Mouse (Mus musculus): ENCODE measurements around the gene Gm21985.
A peak's percentile ranks its signal among the peaks of the same experiment; 100 is the strongest.

Gm21985 gene

GRCm38 (mm10) chr2:112328069-112328777 is 62.1 kb downstream of the Gm21985 start:
- DNase-seq (ENCODE audit: low read depth, low spot score), result no peak

GRCm38 (mm10) chr2:112332051-112332898 is 66.2 kb downstream of the Gm21985 start:
- no peak for DNase-seq (ENCODE audit: low read depth, low spot score)

DNA sequence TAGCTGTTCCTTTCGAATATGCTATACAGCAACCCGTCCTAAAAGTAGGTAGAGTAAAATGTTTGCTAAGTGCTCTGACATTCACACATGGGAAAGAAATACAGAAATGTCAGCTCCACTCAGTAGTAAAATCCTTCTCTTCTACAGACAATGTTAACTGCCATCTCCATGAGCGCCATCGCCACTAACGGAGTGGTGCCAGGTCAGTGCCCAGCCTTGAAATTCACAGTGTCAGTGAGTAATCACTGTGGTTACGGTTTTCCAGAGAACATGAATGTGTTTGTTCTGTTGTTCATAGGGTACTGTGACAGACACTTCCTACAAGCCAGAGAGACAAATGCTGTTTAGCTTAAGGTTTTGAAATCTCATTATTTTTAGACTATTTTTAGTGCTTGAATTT is 71.1 kb downstream of the Gm21985 start:
- no peak for DNase-seq (ENCODE audit: low read depth, low spot score)

- DNase-seq (ENCODE audit: low read depth, low spot score), result no peak
Observed at GRCm38 (mm10) chr2:112339736-112340135, 73.6 kb downstream of the Gm21985 start.

DNA sequence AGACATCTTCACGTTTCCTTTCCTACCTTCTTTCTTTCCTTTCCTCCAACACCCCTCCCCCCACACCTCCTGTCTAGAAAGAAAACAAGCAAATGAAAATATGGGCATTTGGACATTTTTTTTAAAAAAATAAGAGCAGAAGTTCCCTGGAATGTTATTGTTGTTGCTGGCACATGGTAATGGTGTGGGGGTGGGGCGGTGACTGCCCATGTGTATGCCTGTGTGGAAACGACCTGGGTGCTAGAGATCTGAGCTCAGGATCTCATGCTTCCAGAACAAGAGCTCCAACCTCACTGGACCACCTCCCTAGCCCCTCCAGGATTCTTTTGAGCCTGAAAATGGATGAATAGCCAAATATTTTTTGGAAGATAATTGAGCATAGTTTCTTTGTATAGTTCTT is 75.0 kb downstream of the Gm21985 start:
- DNase-seq (ENCODE audit: low read depth, low spot score), result no peak

- DNase-seq (ENCODE audit: low read depth, low spot score), result no peak
Observed at GRCm38 (mm10) chr2:112348246-112348645, 82.1 kb downstream of the Gm21985 start.

DNA sequence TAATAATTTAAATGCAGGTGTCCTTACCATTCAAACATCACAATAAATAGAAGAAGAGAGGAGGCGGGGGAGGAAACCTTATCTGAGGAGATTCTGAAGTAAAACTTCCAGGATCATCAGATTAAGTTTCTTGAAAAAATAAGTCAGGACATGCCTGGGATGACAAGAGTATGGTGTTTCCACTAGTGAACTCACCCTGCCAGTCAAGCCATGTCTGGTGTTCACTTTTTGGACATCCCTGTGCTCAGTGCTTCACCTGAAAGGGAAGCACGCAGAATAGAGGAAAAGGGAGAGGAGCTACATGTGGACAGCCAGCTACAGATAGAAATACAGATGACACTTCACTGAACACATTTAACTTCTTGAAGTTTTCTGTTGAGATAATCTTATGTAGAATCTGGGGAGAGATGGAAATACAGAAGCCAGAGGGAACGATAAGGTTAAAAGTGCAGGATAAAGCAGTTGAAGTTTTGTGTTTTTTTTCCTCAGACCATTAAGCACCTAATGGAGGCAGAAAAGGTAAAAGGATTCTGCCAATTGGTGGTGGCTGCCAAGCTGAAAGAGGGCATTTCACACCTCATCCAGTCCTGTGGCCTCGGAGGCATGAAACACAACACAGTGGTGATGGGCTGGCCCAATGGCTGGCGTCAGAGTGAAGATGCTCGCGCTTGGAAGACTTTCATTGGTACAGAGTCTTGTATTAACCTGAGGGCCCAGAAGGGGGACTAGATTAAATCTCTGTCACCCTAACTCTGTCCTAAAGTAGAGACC is 87.8 kb downstream of the Gm21985 start:
- no peak for DNase-seq (ENCODE audit: low read depth, low spot score)

GRCm38 (mm10) chr2:112359611-112360010 is 93.5 kb downstream of the Gm21985 start:
- no peak for DNase-seq (ENCODE audit: low read depth, low spot score)

GRCm38 (mm10) chr2:112360012-112360780 is 94.1 kb downstream of the Gm21985 start:
- DNase-seq (ENCODE audit: low read depth, low spot score), result no peak

GRCm38 (mm10) chr2:112360781-112361169 is 94.7 kb downstream of the Gm21985 start:
- DNase-seq (ENCODE audit: low read depth, low spot score), result no peak

GRCm38 (mm10) chr2:112367222-112367621 is 101.1 kb downstream of the Gm21985 start:
- DNase-seq (ENCODE audit: low read depth, low spot score), result no peak

DNA sequence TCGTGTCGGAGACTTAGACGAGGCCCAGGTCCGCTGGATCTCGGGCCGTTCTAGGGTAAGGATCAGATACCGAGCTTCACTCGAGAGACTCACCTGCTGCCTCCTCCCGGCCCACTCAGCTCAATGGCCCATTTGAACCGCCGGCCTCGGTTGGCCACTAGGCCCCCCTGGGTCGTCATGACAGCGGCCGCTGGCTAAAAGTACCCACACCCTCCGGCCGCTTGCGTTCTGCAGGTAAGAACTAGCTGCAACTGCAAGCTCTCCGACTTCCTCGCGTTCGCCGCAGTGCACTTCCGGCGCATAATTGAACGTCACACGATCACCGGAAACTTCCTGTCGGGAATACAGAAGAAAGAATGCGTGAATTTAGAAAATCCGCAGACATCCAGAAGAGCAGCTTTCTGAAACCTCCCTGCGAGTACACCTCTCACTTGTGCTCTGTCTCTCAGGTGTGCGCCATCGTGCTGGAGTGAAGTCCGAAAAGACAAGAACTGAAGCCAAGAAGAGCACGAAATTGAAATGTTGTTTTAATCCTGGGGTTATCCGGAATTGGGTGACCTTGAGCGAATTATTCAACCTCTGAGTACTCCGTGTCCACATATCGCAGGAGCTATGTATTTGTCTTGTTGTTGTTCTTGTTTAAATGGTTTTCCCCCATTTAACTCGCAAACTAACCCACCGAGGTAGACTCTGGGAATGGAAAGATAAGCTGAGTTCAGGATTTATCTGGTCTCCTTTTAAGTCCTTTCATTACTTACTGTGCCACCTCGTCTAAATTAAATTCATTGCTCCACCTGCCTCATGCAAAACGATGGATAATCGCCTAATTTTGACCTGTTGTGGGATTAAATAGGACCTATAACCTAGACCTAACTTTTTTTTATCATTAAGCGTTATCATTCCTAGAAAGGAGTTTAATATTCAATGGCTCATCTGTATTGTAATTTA is 101.9 kb downstream of the Gm21985 start, which contains the start of gene Emc4:
Emc4 (minus strand) TSS at position 302 of the 948 bp plus-strand sequence.
- peak; percentile 94 for DNase-seq (ENCODE audit: low read depth, low spot score)

DNA sequence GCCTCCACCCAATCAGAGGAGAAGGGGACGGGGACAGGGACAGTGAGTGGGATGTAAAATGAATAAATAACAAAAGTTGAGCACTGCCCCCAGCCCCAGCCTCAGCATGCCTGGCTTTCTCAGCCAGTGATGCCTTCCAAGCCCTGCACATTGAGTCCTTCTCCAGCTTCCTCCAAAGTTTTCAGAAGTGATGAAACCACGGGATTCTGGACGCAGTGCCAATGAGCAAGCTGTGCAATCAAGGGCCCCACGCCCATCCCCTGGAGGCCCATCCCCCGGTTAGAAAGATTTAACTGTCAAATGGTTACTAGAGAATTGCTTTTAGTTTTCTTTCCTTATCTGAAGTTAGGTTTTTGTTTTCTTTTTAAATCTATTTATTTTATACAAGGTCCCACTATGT is 103.8 kb downstream of the Gm21985 start:
- DNase-seq (ENCODE audit: low read depth, low spot score), result no peak

GRCm38 (mm10) chr2:112373141-112373540 is 107.0 kb downstream of the Gm21985 start:
- no peak for DNase-seq (ENCODE audit: low read depth, low spot score)

GRCm38 (mm10) chr2:112374610-112375009 is 108.5 kb downstream of the Gm21985 start:
- no peak for DNase-seq (ENCODE audit: low read depth, low spot score)

- peak; percentile 91 for DNase-seq (ENCODE audit: low read depth, low spot score)
Observed at GRCm38 (mm10) chr2:112378973-112379898, 113.1 kb downstream of the Gm21985 start, which contains the start of gene Katnbl1. TSS of gene Katnbl1 (plus strand) at chr2:112379211.

- DNase-seq (ENCODE audit: low read depth, low spot score), result no peak
Observed at GRCm38 (mm10) chr2:112380131-112380530, 114.0 kb downstream of the Gm21985 start.

- DNase-seq (ENCODE audit: low read depth, low spot score), result no peak
Observed at GRCm38 (mm10) chr2:112381219-112381618, 115.1 kb downstream of the Gm21985 start.

GRCm38 (mm10) chr2:112390843-112391242 is 124.7 kb downstream of the Gm21985 start:
- DNase-seq (ENCODE audit: low read depth, low spot score), result no peak

All from forelimb bud, embryonic 11.5 days (tissue).